In the genomic region with DNA sequence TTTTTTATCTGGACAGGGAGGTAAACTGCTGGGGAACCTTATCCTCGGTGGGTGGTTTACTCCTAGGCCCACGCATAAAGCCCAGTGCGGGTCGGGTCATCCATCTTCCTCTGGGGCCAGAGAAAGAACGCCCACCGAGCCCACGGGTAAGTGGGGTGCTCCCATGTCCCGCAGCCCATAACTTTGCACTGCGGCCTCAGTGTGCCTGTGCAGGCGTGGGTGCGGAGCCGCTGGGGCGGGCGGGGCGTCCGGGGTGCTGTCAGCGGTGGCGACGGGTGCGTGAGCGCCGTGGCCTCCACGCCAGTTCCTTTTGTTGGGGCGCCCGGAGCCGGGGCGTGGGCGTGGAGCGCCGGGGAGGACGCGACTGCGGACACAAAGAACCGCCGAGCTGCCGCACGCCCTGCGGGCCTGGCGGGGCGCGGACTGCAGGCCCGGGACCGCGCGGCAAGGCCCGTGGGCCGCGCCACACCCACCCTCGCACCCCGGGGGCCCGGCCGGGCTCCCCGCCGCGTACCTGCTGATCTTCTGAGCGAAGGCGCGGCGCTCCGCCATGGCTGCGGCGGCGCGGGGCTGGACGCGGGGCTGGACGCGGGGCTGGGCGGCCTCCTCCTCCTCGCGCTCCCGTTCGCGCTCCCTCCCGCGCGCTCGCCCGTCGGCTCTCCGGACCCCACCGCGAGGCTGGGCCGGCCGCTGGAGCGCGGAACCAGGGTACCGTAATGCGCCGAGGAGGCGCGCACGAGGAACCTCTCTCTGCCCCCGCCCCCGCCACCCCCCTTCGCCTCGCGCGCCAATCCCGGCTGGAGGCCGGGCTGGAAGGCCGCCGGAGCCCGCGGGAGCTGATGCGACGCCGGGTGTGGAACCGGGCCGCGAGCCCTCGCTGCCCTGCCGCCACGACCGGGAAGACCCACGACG, we compare ENCODE assay signal across 8 mouse cellular contexts. TPM values are rescaled to one million over a fixed set of nuclear protein-coding genes. Genes with fewer than 3 reads are reported as not detected.
DNase-seq lines count a peak whose midpoint lies in the region; ATAC-seq and TF ChIP-seq lines count a peak whose summit lies in the region.

A gene (minus strand): TSS at position 705 of the 912 bp plus-strand sequence.

- peak within 1 kb of the TSS; percentile 92 for H3K9ac ChIP-seq in hindbrain, postnatal 0 days (replicated peaks; ENCODE audit: low read length)

- WGBS in hindbrain, postnatal 0 days, result under 1% methylated on average over 61 of the region's 117 CpGs

- H3K4me3 ChIP-seq in hindbrain, postnatal 0 days (ENCODE audit: low read length), result peak within 1 kb of the TSS; percentile 92

- peak within 1 kb of the TSS; percentile 67 for H3K4me2 ChIP-seq in hindbrain, postnatal 0 days (ENCODE audit: low read depth, low read length)

- no peaks in the 10 kb centered on the region for H3K36me3 ChIP-seq in hindbrain, postnatal 0 days (ENCODE audit: insufficient read depth, low read length)

- TF ChIP-seq CTCF in hindbrain, postnatal 0 days (IDR thresholded peaks at IDR 0.05; ENCODE audit: low read depth), result no peak

- DNase-seq in adrenal gland, adult 8-10 months, result peak; percentile 65
- DNase-seq in embryo, embryonic 10.5 days (ENCODE audit: low spot score), result peak; percentile 92
- peak; percentile 89 for DNase-seq in gastrocnemius, postnatal 10 days
- DNase-seq in hindbrain, postnatal 0 days (ENCODE audit: low spot score), result peak; percentile 93
- peak; percentile 76 to 80 for DNase-seq in left cerebral cortex, adult 18-20 months (ENCODE audit: low spot score in 2 of 2)
- peak; percentile 89 to 92 for DNase-seq in lung, postnatal 4 days
- peak; percentile 75 to 82 for DNase-seq in right cerebral cortex, adult 2 months (ENCODE audit: low spot score in 2 of 2)
- peak; percentile 85 for DNase-seq in urinary bladder, postnatal 25 days (ENCODE audit: low spot score)

- no peaks in the 10 kb centered on the region for H3K27me3 ChIP-seq in hindbrain, postnatal 0 days (ENCODE audit: insufficient read depth, low read length)

- H3K27ac ChIP-seq in hindbrain, postnatal 0 days, result peak within 1 kb of the TSS; percentile 93

- ATAC-seq in hindbrain, postnatal 0 days, result peak; percentile 94

- peaks cover 15% of the 10 kb centered on the region for H3K4me1 ChIP-seq in hindbrain, postnatal 0 days (ENCODE audit: insufficient read depth, low read length)

- H3K9me3 ChIP-seq in hindbrain, postnatal 0 days (ENCODE audit: low read length), result no peaks in the 10 kb centered on the region

RNA-seq across cellular contexts. Expression of the gene that starts here (rescaled TPM):
- 10 to 100 TPM; 51.0 to 56.0 (median 52.8) TPM for total RNA-seq in adrenal gland, adult 8-10 months (2022)
- total RNA-seq in gastrocnemius, postnatal 10 days (2021), result 10 to 100 TPM; 21.8 to 33.0 TPM
- total RNA-seq in hindbrain, postnatal 0 days (2014; rRNA removed), result 71.5 and 72.8 TPM in 2 replicates
- 29.3 and 31.4 TPM in 2 replicates for polyA plus RNA-seq in hindbrain, postnatal 0 days (2015; fragmentation: Nextera tagmentation; extraction: Ambion mirVana)
- total RNA-seq in left cerebral cortex, adult 18-20 months (2021), result 10 to 100 TPM; 33.2 to 38.3 TPM

Comparison
In these comparisons a context has a peak if more than half of its experiments do, and no peak if none do; other contexts are left out.
1. Peak in every context shown above with its lines: DNase-seq, ATAC-seq, H3K4me3 ChIP-seq and H3K27ac ChIP-seq.